Mouse (Mus musculus): Measurements from ENCODE around the gene Serpina3a.
A peak's percentile ranks its signal among the peaks of the same experiment; 100 is the strongest.
"Not testable (repeated sequence)": the region's sequence is repeated elsewhere in the genome, so short reads cannot be mapped to it uniquely, and the experiment has no call there.

The Serpina3a gene

GRCm38 (mm10) chr12:104112333-104112732 is at the start of gene Serpina3a:
TSS of gene Serpina3a (plus strand) at chr12:104112724.
- not testable (repeated sequence) for DNase-seq (ENCODE audit: extremely low read depth, low read depth, low spot score)

GRCm38 (mm10) chr12:104064532-104064931 is 48.0 kb upstream of the Serpina3a start:
- no peak for DNase-seq (ENCODE audit: extremely low read depth, low read depth, low spot score)

GRCm38 (mm10) chr12:104064996-104065395 is 47.5 kb upstream of the Serpina3a start:
- no peak for DNase-seq (ENCODE audit: extremely low read depth, low read depth, low spot score)

- no peak for DNase-seq (ENCODE audit: extremely low read depth, low read depth, low spot score)
These were observed 46.3 kb upstream of the Serpina3a start for GRCm38 (mm10) chr12:104066241-104066640.

- DNase-seq (ENCODE audit: extremely low read depth, low read depth, low spot score): peak; percentile 31
These were observed 45.0 kb upstream of the Serpina3a start for GRCm38 (mm10) chr12:104067549-104067948.

- no peak for DNase-seq (ENCODE audit: extremely low read depth, low read depth, low spot score)
These were observed 42.9 kb upstream of the Serpina3a start for GRCm38 (mm10) chr12:104069620-104070019.

- DNase-seq (ENCODE audit: extremely low read depth, low read depth, low spot score): no peak
These were observed 40.8 kb upstream of the Serpina3a start for GRCm38 (mm10) chr12:104071708-104072107.

GRCm38 (mm10) chr12:104072286-104072685 is 40.2 kb upstream of the Serpina3a start:
- DNase-seq (ENCODE audit: extremely low read depth, low read depth, low spot score): no peak

- DNase-seq (ENCODE audit: extremely low read depth, low read depth, low spot score): no peak
These were observed 22.4 kb upstream of the Serpina3a start for GRCm38 (mm10) chr12:104090119-104090518.

GRCm38 (mm10) chr12:104091303-104091702 is 21.2 kb upstream of the Serpina3a start:
- peak; percentile 85 for DNase-seq (ENCODE audit: extremely low read depth, low read depth, low spot score)

GRCm38 (mm10) chr12:104100768-104101167 is 11.8 kb upstream of the Serpina3a start, which contains the start of gene Serpina5:
TSS of gene Serpina5 (plus strand) at chr12:104101113.
- DNase-seq (ENCODE audit: extremely low read depth, low read depth, low spot score): no peak

- no peak for DNase-seq (ENCODE audit: extremely low read depth, low read depth, low spot score)
These were observed 6.7 kb upstream of the Serpina3a start for GRCm38 (mm10) chr12:104105847-104106246.

GRCm38 (mm10) chr12:104106919-104107318 is 5.6 kb upstream of the Serpina3a start:
- no peak for DNase-seq (ENCODE audit: extremely low read depth, low read depth, low spot score)

- DNase-seq (ENCODE audit: extremely low read depth, low read depth, low spot score): no peak
These were observed 4.0 kb upstream of the Serpina3a start for GRCm38 (mm10) chr12:104108507-104108906.

GRCm38 (mm10) chr12:104114921-104115579 is 2.5 kb downstream of the Serpina3a start:
- no peak for DNase-seq (ENCODE audit: extremely low read depth, low read depth, low spot score)

- DNase-seq (ENCODE audit: extremely low read depth, low read depth, low spot score): no peak
These were observed 10.6 kb downstream of the Serpina3a start for GRCm38 (mm10) chr12:104123097-104123496.

GRCm38 (mm10) chr12:104123996-104124395 is 11.5 kb downstream of the Serpina3a start:
- DNase-seq (ENCODE audit: extremely low read depth, low read depth, low spot score): no peak

- peak; percentile 30 for DNase-seq (ENCODE audit: extremely low read depth, low read depth, low spot score)
These were observed 12.6 kb downstream of the Serpina3a start for GRCm38 (mm10) chr12:104125021-104125560.

GRCm38 (mm10) chr12:104127696-104128095 is 15.2 kb downstream of the Serpina3a start, which contains the start of gene Serpina3b:
TSS of gene Serpina3b (plus strand) at chr12:104127996.
- DNase-seq (ENCODE audit: extremely low read depth, low read depth, low spot score): peak; percentile 30

- DNase-seq (ENCODE audit: extremely low read depth, low read depth, low spot score): no peak
These were observed 18.5 kb downstream of the Serpina3a start for GRCm38 (mm10) chr12:104131041-104131440.

- no peak for DNase-seq (ENCODE audit: extremely low read depth, low read depth, low spot score)
These were observed 25.7 kb downstream of the Serpina3a start for GRCm38 (mm10) chr12:104138216-104138615.

GRCm38 (mm10) chr12:104140543-104141103 is 28.1 kb downstream of the Serpina3a start:
- DNase-seq (ENCODE audit: extremely low read depth, low read depth, low spot score): no peak

All from fat pad, adult 2 months (tissue).